Mouse (Mus musculus) erythroblast, embryonic 14.5 days (primary cell): ENCODE data around the gene Kcnh7.

Source experiments
- GATA1 ChIP-seq: IDR thresholded peaks from 2 replicates; pipeline ENCODE4 v1.6.1; 2012; ENCODE audit warnings: low read length, inconsistent platforms, mixed read lengths
- TAL1 ChIP-seq: IDR thresholded peaks from 3 replicates; pipeline ENCODE4 v1.6.1; 2012; ENCODE audit warnings: low read length, inconsistent platforms, mixed read lengths

GRCm38 (mm10) chr2:63099676-63100075, 84.4 kb downstream of the Kcnh7 start:
- TF ChIP-seq GATA1 (no peak), TAL1 (no peak)
